Mouse (Mus musculus) olfactory bulb, adult 2 months (tissue): Measurements from ENCODE around the gene Ebp. TPM values are rescaled to one million over a fixed set of nuclear protein-coding genes. Genes with fewer than 3 reads are reported as not detected.
A peak's percentile ranks its signal among the peaks of the same experiment; 100 is the strongest.

ENCODE experiments used
- H3K27ac ChIP-seq: fragments of 200-500 bp; 2 replicates; pipeline ENCODE4 v1.5.1; 2012; ENCODE audit warnings: low read depth, low read length; ENCODE audit not compliant: insufficient read depth
- H3K4me1 ChIP-seq: fragments of 200-500 bp; 2 replicates; pipeline ENCODE4 v1.6.1; 2012; ENCODE audit warnings: low read length; ENCODE audit not compliant: control insufficient read depth, insufficient read depth
- H3K4me3 ChIP-seq: fragments of 200-500 bp; 2 replicates; pipeline ENCODE4 v1.5.1; 2012; ENCODE audit warnings: mild to moderate bottlenecking, low read depth, low read length, moderate library complexity; ENCODE audit not compliant: insufficient read depth
- CTCF ChIP-seq: fragments of 200-500 bp; IDR thresholded peaks from 2 replicates; pipeline ENCODE4 v1.5.1; 2012; ENCODE audit warnings: low read depth, mild to moderate bottlenecking, low read length, moderate library complexity; ENCODE audit not compliant: insufficient read depth
- POLR2A ChIP-seq: fragments of 200-500 bp; IDR thresholded peaks from 2 replicates; pipeline ENCODE4 v1.6.1; 2012; ENCODE audit warnings: mild to moderate bottlenecking, low read depth, low read length, moderate library complexity; ENCODE audit not compliant: insufficient read depth
- WGBS: fragments of 180-500 bp; shearing (Covaris S2); methylation state at CpG from one replicate; pipeline ENCODE4 v1.1.7; 2018; 5-methylcytosine and 5-hydroxymethylcytosine counted together
- polyA plus RNA-seq: library from polyadenylated mRNA; stranded (reverse); fragments of >200 nt; gene quantifications from 2 replicates; pipeline ENCODE4 v1.2.4, GENCODE M21; 2012; ENCODE audit warnings: low replicate concordance; ENCODE audit not compliant: missing spikeins, insufficient read depth, insufficient read length

Gene Ebp
- polyA plus RNA-seq = not detected in 2 replicates

DNA sequence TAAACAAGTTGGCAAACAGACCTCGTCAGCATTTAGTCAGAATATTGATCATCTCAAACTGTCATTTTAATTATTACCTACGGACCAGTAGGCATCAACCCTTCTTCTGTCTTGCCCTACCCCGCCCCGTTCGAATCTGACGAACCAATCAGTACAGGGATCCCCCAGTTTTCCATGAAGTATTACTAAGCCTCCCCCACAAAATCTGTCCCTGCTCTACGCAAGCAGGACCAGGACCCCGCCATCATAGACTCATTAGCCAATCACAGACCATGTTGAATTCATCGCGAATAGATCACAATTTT is at the start of gene Ebp:
Gene Ebp (minus strand): TSS at position 94 of the 305 bp plus-strand sequence.
- TF ChIP-seq POLR2A (no peak), CTCF (no peak)
- WGBS = 14% methylated on average over 10 of the region's 10 CpGs
- Histone ChIP-seq H3K27ac (peak within 1 kb of the TSS; percentile 79; the same call in 1 of the 2 replicates), H3K4me3 (peak within 1 kb of the TSS; percentile 53), H3K4me1 (no peaks in the 10 kb centered on the region)

DNA sequence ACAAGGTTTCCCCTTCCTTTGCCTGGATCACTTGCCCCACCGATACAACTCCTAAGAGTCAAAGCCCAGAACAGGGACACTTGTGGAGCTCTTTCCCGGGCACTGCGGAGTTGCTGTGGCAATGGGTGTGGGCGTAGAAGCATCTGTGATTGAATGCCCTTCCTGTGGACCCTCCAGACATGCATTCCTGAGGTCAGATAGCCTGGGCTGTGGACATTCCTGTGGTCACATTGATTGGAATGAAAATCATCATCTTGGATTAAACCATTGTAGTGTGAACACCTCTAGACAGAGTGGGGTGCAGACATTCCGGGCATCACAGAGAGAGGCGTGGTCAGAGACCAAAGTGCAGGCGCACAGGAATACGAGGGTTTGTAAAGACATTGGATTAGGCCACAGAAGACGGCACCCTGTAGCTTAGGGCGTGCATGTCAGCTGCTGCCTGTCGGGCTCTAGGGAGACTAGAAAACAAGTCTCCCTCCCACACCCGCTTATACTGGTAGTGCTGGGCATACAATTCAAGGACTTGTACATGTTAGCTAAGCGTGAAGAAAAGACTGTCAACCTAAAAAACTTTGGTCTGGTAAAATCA is 45.6 kb upstream of the Ebp start:
- WGBS = 75% methylated on average over 13 of the region's 13 CpGs
- no peak overlapping the region for H3K27ac ChIP-seq
- TF ChIP-seq CTCF = no peak
- no peak for TF ChIP-seq POLR2A

GRCm38 (mm10) chrX:8236704-8237103 is 43.4 kb upstream of the Ebp start:
- Histone ChIP-seq H3K4me3 (no peak overlapping the region), H3K27ac (no peak overlapping the region), H3K4me1 (no peaks in the 10 kb centered on the region)
- 87% methylated on average over 2 of the region's 2 CpGs for WGBS
- TF ChIP-seq POLR2A (no peak), CTCF (no peak)

More for the DNA sequence above, 45.6 kb upstream of the Ebp start:
- Histone ChIP-seq H3K4me1 (no peaks in the 10 kb centered on the region), H3K4me3 (no peak overlapping the region)

DNA sequence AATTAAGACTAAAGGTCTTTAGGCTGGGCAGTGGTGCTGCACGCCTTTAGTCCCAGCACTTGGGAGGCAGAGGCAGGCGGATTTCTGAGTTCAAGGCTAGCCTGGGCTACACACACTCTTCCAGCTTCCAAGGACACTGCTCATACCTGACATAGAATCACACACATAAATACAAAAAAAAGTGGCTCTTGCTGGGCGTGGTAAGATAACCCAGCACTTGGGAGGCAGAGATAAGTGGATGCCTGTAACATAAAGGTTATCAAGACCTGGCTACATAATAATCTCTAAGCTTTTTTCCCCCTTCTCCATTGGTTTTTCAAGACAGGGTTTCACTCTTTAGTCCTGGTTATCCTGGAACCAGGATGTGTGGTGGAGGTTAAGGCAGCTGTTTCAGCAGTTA is 40.3 kb upstream of the Ebp start:
- Histone ChIP-seq H3K4me1 (no peaks in the 10 kb centered on the region), H3K4me3 (no peak overlapping the region), H3K27ac (no peak overlapping the region)
- WGBS = 84% methylated on average over 3 of the region's 3 CpGs
- TF ChIP-seq CTCF = no peak
- TF ChIP-seq POLR2A = no peak

DNA sequence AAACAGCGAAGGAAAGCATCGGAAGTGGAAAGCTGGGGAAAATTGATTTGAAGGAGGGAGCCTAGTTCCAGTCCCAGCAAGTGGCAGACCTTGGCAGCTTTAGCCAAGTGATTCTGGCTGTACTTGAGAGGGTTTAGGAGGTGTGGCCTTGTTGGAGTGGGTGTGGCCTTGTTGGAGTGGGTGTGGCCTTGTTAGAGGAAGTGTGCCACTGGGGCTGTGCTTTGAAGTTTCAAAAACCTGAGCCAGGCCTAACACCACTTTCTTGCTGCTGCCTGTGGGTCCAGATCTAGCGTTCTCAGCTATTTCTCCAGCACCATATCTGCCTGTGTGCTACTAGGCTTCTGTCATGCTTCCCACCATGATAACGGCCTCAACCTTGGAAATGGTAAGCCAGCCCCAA is 37.0 kb upstream of the Ebp start:
- H3K4me3 ChIP-seq = no peak overlapping the region
- 83% methylated on average over 4 of the region's 4 CpGs for WGBS
- no peak overlapping the region for H3K27ac ChIP-seq
- no peak for TF ChIP-seq CTCF
- no peaks in the 10 kb centered on the region for H3K4me1 ChIP-seq

DNA sequence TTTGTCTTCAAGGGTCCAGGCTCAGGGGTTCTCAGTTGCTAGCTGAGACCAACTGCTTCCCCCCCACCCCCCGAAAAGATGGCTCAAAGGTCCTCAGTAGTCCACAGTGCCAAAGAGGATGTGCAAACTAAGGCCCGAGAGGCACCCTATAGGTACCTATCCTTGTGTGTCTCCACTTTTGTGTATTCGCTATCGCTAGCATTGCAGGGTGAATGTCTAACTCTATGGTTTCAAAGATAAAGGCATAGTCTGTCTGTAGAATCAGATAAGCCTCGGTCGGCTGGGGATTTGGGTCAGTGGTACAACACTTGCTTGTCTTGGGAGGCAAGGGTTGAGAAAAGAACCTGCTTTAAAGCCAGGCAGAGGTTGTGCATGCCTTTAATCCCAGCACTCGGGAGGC is 30.2 kb upstream of the Ebp start:
- TF ChIP-seq POLR2A = no peak
- TF ChIP-seq CTCF = no peak
- WGBS = 92% methylated on average over 7 of the region's 7 CpGs
- H3K4me3 ChIP-seq = no peak overlapping the region
- H3K27ac ChIP-seq = no peak overlapping the region
- H3K4me1 ChIP-seq = no peaks in the 10 kb centered on the region

DNA sequence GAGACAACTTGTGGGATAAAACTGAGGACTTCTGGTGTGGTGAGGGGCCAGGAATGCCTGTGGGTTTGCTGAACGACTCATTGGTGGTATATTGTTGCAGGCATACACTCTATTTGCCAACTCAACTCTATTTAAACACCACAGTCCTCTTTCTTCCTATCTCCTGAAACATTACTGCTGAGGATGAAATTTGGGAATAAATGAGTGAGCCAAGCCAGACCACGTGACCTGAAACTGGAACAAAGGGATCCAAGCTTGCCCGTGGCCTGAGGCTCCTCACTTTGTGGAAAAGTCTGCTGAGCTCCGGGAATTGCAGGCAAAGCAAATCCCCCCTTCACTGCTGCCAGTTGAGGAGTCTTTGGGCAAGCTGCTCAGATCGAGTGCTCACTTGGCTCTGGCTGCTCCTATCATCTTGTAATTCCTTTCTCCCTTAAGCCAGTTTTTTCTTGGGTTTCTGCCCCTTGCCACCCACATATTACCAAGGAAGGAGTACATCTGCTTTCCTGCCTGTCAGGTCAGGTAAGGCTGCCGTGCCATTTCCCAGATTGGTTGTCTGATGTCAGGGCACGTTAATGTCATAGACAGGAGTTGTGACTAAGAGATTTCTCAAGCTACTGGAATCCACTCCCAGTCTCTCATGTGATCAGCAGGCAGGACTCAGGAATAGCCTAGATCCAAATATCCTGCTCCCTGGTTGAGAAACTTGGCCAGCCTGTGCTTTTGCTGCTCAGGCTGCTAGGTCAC is 29.5 kb upstream of the Ebp start:
- Histone ChIP-seq H3K4me1 (no peaks in the 10 kb centered on the region), H3K27ac (no peak overlapping the region), H3K4me3 (no peak overlapping the region)
- WGBS = 52% methylated on average over 7 of the region's 7 CpGs
- TF ChIP-seq CTCF (no peak), POLR2A (no peak)

GRCm38 (mm10) chrX:8222296-8222677 is 29.0 kb upstream of the Ebp start:
- Histone ChIP-seq H3K4me1 (no peaks in the 10 kb centered on the region), H3K4me3 (no peak overlapping the region), H3K27ac (no peak overlapping the region)
- WGBS = 74% methylated on average over 3 of the region's 3 CpGs
- TF ChIP-seq POLR2A (no peak), CTCF (no peak)

DNA sequence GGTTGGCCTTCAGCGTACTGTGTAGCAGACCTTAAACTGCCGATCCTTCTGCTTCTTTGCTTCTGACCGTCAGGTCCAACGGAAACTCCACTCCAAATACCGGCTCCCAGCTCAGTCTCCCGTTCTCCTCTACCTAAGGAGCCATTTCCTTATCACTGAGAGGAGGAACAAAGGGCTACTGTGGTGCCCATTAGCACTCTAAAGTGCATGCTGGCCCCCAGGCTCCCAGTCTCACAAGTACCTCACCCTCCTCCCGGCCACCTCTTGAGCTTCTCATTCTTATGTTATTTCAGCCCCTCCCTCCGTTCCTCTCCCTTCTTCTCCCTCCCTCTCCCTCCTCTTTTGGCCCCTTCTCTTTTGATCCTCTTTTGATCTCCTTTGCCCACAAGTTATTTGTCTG is 26.3 kb upstream of the Ebp start:
- WGBS = 44% methylated on average over 8 of the region's 8 CpGs
- Histone ChIP-seq H3K4me3 (no peak overlapping the region), H3K27ac (no peak overlapping the region), H3K4me1 (no peaks in the 10 kb centered on the region)
- no peak for TF ChIP-seq POLR2A
- no peak for TF ChIP-seq CTCF

- no peaks in the 10 kb centered on the region for H3K4me1 ChIP-seq
- no peak overlapping the region for H3K4me3 ChIP-seq
- WGBS = 74% methylated on average over 2 of the region's 2 CpGs
- no peak overlapping the region for H3K27ac ChIP-seq
- no peak for TF ChIP-seq CTCF
- TF ChIP-seq POLR2A = no peak
These were observed 24.8 kb upstream of the Ebp start for GRCm38 (mm10) chrX:8218114-8218513.
